Mouse (Mus musculus): ENCODE measurements around the gene Rere. TPM values are rescaled to one million over a fixed set of nuclear protein-coding genes. Genes with fewer than 3 reads are reported as not detected.
"Not testable (repeated sequence)": the region's sequence is repeated elsewhere in the genome, so short reads cannot be mapped to it uniquely, and the experiment has no call there.

The Rere gene
- total RNA-seq, 2 experiments from 2014 or later = 13.8 to 49.5 TPM

DNA sequence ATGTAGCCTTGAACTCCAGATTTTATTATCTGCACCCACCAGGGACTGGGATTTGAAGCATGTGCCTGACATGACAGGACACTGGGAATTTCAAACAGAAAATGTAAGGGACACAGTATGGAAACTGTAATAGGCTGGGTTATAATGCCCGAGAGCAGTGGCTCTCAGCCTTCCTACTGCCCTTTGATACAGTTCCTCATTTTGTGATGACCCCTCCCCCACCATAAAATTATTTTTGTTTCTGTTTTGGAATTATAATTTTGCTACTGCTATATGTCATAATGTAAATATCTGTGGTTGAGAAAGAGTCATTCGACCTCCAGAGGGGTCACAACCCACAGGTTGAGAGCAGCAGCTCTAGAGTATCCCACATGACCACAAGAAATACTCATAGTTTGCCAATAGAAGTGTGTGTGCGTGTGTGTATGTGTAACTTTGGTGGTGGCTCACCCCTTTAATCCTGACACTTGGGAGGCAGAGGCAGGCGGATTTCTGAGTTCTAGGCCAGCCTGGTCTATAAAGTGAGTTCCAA is 312.9 kb downstream of the Rere start:
- peak; percentile 21; the same call in 1 of the 2 replicates for ATAC-seq (replicated peaks; ENCODE audit: poor library complexity)

DNA sequence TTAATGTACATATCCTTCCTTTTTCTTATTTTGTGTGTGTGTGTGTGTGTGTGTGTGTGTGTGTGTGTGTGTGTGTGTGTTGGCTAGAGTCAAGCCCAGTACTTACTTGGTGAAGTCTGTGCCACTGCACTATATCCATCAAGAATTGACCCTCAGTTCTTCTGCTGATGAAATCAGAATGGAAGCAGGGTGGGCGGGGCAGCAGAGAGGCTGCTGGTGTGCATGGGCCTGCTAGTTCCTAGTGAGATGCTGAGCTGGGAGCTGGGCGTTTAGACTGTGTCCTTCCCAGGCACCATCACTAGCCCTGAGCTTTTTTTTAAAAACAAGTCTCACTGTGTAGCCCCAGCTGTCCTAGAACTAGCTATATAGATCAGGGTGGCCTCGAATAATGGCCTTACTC is 313.6 kb downstream of the Rere start:
- ATAC-seq (replicated peaks; ENCODE audit: poor library complexity) = no peak

DNA sequence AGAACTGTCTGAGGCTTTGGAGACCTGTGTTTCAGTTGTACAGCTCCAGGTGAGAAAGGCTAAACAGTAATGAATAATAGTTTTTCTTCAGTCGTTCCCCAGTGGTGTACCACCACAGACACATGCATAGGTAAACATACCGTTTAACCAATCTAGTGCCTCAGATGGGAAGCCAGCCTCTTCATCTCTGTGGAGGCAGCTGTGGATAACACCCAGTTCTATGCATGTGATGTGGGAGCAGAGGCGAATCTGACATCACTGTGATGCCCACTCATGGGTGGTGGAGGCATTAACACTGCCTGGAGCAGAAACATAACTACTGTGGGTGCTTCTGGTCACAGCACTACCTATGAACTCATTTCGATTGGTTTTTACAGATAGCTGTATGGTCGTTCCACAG is 314.5 kb downstream of the Rere start:
- ATAC-seq (replicated peaks; ENCODE audit: poor library complexity) = no peak

DNA sequence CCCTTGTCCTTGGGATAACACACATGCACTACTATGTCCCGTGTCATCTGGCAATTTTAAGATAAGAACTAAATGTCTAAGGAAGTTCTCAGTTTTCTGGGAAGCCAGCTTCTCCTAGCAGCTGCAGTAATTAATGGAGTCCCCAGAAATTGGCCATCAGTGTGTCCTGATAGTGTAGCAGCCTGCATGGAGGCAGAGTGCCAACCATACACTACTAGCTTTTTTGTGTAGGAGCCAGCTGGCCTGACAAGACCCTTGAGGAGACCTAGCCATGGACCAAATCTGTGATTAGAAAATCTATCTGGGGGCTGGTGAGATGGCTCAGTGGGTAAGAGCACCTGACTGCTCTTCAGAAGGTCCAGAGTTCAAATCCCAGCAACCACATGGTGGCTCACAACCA is 317.2 kb downstream of the Rere start:
- ATAC-seq (replicated peaks; ENCODE audit: poor library complexity) = no peak

DNA sequence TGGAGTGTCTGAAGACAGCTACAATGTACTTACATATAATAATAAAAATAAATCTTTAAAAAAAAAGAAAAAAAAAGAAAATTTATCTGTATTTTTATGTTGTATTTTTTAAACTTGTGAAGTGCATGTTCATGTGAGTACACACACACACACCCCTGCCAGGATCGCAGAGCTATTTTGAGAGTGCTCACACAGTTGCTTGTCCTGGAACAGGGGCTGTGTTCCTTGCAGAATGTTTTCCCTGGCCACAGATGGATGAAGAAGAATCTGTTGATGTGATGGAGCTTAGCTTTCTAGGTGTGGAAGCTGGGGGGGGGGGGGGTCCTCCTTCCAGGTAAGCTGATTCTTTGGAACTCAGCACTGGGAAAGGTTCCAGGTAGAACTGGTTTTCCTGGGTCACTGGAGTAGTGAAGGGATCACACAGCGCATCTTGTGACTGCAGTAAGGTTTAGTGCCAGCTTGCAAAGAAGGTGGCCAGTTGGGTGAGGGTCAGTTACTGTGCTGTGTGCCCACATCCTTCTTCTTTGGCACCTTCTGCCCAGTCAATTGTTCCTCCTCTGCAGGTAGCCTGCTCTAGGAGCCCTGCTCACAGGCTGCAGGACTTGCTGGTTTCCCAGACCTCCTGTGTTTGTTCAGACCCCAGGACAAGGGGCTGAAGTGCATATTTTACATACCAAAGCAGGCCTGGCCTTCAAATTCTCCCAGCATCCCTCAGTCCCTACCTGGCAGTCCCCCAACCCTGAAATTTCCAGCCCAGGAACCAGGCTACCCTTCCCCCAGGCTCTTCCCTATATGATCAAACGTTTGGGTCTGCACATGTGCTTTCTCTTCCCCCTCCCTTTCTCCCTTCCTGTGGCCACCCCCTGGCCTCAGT is 317.9 kb downstream of the Rere start:
- ATAC-seq (replicated peaks; ENCODE audit: poor library complexity) = no peak

DNA sequence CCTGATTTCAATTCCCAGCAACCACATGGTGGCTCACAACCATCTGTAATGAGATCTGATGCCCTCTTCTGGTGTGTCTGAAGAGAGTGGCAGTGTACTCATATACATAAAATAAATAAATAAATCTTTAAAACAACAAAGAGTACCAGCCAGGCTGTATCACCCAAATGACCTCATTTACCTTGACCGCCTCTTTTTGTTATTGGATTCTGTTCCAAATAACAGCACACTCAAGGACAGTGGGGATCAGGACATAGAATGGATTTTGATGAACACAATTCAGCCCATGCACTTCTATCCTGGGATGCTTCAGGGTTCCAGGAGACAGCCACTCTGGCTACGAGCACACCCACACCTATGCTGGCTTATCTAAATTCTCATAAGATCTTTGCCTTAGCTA is 319.1 kb downstream of the Rere start:
- not testable (repeated sequence) for ATAC-seq (replicated peaks; ENCODE audit: poor library complexity)

DNA sequence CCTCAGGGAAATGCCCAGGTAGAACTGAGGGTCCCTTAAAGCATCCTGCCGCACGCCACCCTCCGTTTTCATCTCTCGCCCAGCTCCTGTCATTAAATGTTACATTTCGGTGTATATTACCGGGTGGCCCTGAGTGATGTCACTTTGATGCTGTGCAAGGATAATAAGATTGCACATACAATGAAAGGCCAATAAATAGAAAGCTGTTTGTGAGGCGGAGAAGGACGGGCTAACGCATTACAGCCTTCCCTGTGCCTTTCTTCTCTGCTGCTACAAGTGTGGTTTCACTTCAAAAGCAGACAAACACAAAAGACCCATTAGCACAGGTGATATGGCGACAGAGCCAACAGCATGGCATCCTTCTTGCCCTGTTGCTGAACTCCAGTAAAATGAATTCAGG is 320.0 kb downstream of the Rere start:
- no peak for ATAC-seq (replicated peaks; ENCODE audit: poor library complexity)

DNA sequence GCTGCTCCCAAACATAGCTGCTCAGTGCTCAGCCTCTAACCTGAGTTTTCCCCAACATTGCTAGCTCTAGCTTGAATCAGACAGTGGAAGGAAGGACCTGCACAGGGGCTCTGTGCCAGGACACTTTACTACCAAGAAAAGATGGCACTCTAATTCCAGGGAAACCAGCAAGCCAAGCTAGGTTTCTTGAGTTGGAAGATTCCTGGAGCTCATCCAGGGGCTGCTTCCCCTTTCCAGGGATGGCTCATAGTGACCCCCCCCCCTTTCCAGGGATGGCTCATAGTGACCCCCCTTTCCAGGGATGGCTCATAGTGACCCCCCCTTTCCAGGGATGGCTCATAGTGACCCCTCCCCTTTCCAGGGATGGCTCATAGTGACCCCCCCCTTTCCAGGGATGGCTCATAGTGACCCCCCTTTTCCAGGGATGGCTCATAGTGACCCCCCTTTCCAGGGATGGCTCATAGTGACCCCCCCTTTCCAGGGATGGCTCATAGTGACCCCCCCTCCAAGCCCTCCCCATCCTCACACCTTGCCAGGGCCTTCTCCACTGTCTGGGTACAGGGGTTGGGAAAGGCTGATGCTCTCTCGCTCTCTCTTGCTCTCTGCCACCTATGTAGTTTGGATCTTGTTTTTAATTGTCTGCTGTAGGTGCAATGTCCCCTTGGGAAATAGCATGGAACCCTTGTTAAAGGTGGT is 322.1 kb downstream of the Rere start:
- no peak for ATAC-seq (replicated peaks; ENCODE audit: poor library complexity)

DNA sequence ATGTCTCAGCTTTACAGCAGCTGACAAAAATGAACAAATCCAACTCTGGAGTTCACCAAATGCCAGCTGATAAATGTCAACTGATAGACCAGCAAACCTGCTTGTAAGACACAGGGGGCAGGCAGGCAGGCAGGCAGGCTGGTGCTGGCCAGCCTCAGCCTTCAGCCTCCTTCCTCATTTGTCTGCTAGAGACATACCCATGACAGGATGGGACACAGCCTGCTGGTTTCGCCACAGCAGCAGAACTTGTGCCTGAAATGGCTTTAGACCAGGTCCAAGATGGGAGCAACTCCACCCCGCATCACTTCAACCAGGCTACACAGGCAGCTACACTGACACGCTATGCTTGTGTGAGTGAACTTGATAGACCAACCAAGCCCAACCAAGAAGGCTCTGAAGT is 324.4 kb downstream of the Rere start:
- ATAC-seq (replicated peaks; ENCODE audit: poor library complexity) = peak; percentile 82

DNA sequence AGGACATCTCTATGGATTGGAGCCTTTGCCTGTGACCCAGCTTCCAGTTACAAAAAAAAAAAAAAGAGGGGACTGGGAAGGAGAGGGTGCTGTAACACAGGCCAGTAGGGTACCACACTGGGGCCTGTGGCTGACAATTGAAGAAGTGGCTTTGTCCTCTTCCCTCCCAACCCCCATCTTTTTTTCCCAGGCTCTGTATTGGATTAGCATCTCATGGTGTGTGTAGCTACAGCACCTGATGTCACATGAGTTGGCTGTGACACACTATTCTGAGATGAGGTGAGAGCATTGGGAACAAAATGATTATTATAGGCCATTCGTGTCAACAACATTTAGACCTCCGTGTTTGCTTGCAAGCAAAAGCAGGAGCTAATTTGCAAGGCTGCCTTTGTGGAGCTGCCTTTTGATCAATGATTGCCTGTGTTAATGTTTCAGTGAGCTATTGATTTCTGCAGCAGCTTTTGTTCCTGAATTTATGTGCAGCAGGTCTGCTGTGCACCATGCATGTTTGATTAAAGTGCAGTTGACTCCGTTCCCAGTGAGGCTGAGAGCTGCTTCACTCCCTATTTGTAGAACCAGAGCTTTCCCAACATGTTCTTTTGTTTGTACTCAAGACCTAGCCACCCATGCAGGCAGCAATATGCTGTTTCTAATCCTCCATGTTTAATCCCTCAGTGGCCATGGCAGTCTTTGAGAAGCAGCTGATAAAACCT is 325.2 kb downstream of the Rere start:
- ATAC-seq (replicated peaks; ENCODE audit: poor library complexity) = no peak

DNA sequence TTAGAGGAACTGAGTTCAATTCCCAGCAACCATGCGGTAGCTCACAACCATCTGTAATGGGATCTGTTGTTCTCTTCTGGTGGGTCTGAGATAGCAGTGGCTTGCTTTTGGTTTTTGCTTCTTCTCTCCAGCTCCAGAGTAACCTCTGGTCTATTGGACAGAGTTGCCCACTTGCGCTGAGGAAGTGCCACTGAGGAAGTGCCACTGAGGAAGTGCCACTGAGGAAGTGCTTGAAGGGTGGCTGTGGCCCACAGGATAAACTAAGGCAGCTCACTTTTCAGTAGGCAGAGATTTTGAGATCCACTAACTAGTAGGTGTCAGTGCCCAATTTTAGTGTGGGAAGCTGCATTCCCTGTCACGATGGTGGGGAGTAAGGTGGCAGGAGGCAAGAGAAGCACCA is 327.2 kb downstream of the Rere start:
- ATAC-seq (replicated peaks; ENCODE audit: poor library complexity) = no peak

DNA sequence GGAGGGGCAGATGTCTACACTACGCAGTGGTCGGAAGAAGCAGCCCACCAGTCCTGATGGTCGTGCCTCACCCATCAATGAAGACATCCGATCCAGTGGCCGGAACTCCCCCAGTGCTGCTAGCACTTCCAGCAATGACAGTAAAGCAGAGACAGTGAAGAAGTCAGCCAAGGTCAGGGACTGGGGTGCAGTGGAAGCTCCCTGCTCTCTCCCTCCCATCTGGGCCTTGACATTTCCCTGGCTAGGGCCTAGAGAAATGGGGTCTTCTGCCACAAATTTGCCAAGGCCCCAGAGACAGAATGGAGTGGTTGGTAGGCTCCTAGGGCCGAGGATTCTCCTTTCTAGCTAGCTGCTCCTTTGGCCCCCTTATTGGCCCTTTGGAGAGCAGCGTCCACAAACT is 332.3 kb downstream of the Rere start:
- ATAC-seq (replicated peaks; ENCODE audit: poor library complexity) = no peak

DNA sequence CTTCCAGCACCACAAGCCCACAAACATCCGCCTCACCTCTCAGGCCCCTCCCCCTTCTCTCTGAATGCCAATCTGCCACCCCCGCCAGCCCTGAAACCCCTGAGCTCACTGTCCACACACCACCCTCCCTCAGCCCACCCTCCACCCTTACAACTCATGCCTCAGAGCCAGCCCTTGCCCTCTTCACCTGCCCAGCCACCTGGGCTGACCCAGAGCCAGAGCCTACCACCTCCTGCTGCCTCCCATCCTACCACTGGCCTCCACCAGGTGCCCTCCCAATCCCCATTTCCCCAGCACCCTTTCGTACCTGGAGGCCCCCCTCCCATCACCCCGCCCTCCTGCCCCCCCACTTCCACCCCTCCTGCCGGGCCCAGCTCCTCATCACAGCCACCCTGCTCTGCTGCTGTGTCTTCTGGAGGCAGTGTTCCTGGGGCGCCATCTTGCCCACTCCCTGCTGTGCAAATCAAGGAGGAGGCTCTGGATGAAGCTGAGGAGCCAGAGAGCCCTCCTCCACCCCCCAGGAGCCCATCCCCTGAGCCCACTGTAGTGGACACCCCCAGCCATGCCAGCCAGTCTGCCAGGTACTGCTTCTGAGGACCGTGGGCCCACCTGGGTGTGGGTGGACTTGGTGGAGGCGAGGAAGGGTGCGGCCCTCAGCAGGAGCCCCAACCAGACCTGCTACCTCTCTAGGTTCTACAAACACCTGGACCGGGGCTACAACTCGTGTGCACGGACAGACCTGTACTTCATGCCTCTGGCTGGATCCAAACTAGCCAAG is 334.0 kb downstream of the Rere start:
- ATAC-seq (replicated peaks; ENCODE audit: poor library complexity) = no peak

DNA sequence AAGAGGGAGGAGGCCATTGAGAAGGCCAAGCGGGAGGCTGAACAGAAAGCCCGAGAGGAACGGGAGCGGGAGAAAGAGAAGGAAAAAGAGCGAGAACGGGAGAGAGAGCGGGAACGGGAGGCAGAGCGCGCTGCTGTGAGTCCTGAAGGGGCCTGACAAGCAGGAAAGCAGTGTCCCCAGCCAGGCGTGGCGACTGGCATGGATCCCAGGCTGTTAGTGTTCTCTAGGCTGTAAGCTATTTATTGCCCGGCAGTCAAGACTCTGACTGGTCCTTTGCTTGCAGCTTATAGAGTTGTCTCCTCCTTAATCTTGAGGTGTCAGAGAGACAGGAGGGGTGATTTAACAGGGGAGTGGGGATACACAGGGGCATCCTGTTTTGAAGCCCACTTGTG is 334.6 kb downstream of the Rere start:
- no peak for ATAC-seq (replicated peaks; ENCODE audit: poor library complexity)

DNA sequence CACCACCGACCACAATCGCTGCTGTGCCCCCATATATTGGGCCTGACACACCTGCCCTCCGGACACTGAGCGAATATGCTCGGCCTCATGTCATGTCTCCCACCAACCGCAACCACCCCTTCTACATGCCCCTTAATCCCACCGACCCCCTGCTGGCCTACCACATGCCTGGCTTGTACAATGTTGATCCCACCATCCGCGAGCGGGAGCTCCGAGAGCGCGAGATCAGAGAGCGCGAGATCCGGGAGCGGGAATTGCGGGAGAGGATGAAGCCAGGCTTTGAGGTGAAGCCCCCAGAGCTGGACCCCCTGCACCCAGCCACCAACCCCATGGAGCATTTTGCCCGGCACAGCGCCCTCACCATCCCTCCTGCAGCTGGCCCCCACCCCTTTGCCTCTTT is 335.4 kb downstream of the Rere start:
- no peak for ATAC-seq (replicated peaks; ENCODE audit: poor library complexity)

DNA sequence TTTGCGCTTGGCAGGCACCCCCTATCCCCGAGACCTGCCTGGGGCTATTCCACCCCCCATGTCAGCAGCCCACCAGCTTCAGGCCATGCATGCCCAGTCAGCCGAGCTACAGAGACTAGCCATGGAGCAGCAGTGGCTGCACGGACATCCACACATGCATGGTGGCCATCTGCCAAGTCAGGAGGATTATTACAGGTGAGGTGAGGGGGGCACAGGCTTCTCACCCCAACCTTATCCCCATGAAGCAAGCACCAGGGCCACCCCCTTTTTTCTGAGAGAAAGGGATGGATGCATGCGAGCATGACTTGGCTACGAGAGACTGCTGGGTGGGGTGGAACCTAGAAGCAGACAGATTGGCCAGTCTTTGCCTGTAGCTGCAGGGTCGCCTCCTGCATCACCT is 337.6 kb downstream of the Rere start:
- ATAC-seq (replicated peaks; ENCODE audit: poor library complexity) = no peak

DNA sequence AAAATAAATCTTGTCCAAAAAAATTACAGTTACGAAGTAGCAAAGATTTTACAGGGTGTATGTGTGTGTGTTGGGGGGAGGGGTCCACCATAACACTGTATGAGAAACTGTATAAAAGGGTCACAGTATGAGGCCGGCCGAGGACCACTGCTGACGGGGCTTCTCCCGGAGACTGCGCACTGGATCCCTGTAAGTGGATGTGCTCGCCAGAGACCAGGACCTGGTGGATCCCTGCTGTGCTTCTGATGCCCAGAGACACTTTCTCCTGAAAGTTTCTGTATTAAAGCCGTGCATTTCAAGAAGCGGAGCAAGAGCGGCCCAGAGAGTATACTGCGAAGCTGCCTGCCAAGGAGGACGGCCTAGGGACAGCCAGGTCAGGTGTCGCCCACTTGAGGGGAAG is 341.2 kb downstream of the Rere start:
- ATAC-seq (replicated peaks; ENCODE audit: poor library complexity) = no peak

DNA sequence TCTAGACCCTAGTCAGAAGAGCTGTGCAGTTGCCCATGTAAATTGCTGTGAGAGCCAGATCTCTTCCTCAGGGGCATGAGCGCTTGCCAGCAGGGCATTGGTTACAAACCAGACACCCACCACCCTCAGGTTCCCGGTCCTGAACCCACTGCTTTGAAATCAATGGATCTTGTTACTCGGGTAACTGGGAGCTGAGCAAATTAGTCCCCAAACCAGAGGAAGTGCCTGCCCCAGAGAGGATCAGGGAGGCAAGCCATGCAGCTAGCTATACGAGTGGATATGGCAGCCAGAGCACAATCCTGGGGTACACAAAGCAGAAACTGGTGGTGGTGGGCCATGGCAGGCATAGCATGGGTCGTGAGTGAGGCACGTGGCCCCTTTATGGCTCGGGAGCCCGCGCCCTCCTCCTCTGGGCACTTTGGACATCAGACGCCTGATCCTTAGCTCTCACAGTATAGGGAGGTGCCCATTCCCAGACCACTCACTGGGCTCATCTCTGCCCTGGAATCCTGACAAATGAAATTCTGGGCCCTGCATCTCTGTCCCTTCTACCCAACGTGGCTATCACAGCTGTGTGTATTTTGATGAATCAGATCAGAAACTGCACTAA is 342.9 kb downstream of the Rere start:
- no peak for ATAC-seq (replicated peaks; ENCODE audit: poor library complexity)

DNA sequence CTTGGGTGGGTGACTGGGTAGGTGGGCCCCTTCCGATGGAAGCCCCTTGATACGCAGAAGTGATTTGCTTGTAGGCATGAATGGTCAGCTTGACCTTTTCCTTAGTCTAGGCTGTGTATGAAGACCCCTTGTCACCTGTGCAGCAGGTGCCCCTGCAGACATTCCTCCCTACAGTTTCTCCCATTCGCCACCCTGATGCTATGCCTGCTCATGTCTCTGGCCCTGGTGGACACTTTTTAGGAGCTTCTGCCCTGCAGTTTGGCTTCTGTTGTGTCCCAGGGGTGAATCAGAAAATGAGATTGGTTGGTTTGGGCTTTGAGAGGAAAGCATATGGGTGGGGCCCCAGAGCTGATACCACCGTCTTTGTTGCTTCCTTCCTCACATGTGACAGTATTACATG is 343.5 kb downstream of the Rere start:
- no peak for ATAC-seq (replicated peaks; ENCODE audit: poor library complexity)

DNA sequence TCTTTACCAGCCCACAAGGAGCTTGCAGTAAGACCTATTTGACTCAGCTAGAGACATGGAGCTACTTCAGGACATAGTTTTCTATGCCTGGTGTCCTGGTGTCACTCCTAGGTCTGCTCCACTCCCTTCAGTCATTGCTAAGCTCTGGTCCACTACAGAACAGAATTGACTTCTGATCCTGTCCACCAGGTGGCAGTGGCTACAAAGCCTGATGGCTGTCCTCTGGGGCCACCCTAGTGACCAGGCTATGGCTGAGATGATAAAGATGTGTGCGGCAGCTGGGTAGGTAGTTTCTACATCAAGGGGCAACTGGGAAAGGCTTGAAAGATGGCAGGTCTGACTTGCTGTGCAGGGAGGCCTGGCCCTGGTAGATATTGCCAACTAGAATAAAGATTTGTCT is 344.0 kb downstream of the Rere start:
- ATAC-seq (replicated peaks; ENCODE audit: poor library complexity) = peak; percentile 73

Data from megakaryocyte progenitor cell, adult 5-6 weeks (primary cell).